Mouse (Mus musculus) ES-Bruce4 (cell line): Measurements from ENCODE around the gene Hivep1.

Experiments used
- CTCF ChIP-seq: IDR thresholded peaks from one replicate; pipeline ENCODE4 v1.8.1; 2011; ENCODE audit warnings: low read depth, low read length
- EP300 ChIP-seq: IDR thresholded peaks from 2 replicates; pipeline ENCODE4 v1.6.1; 2011; ENCODE audit warnings: low read depth, low read length; ENCODE audit not compliant: insufficient read depth
- POLR2A ChIP-seq: IDR thresholded peaks from one replicate; pipeline ENCODE4 v1.8.1; 2011; ENCODE audit warnings: low read length; ENCODE audit not compliant: insufficient read depth

- TF ChIP-seq POLR2A, result no peak
- TF ChIP-seq EP300, result no peak
- TF ChIP-seq CTCF, result no peak
Observed at GRCm38 (mm10) chr13:42056712-42057332, 5.0 kb downstream of the Hivep1 start.
